Mouse (Mus musculus) brain, adult 2 months (tissue): Measurements from ENCODE around the gene Traf3ip1.

Source experiments
- DNase-seq: peaks from one replicate; pipeline ENCODE4 v3.0.0; 2011; ENCODE audit warnings: low read depth, low spot score

Traf3ip1 gene

DNA sequence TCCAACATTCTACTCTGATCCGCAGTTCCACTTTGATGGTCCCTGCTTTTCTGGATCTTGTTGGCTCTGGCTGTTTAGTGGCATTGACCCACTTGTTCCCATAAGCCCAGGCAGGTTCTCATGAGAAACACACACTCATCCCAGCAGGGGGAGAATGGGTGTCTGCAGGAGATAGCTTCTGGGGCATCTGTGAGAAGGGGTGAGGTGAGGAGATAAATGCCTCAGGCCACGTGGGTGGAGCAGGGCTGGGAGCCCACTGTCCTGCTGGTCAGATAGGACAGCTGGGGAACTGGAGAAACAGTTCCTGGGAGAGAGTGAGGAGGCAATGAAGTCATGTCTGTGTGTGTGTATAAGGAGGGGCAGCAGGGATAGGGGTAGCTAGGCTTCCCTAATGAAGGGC is 39.0 kb downstream of the Traf3ip1 start:
- DNase-seq = no peak

DNA sequence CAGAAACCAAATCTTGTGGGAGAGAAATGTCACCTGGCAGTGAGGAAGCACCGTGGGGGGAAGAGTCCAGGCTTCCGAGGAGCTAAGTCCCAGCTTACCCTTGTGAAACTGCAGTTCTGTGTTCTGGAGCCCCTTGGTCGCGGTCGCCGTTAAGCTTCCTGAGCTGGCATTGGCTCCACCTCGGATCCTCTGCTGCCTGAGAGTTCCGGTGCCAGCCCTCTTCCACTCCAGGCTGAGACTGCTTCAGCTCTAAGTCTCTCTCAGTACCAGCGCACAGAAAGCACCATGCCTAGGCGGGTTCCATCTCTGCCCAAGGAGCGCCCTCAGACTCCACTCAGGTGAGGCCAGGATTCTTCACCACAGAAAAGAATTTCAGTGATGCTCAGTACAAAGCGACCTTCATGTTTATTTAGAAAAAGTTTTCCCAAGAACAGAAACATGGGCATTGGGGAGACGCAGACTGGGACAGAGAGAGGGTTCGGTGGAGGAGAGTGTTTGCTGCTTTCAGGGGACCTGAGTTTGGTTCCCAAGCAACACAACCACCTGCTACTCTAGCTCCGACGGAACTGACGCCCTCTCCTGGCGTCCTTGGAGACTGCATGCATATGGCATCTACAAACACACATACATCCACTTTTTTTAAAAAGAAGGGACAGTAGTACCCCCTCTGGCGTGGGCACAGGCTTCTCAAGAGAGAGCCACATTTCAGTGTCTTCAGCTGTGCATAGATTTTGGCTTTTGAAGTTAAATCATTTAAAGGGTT is 39.7 kb downstream of the Traf3ip1 start:
- DNase-seq = no peak

DNA sequence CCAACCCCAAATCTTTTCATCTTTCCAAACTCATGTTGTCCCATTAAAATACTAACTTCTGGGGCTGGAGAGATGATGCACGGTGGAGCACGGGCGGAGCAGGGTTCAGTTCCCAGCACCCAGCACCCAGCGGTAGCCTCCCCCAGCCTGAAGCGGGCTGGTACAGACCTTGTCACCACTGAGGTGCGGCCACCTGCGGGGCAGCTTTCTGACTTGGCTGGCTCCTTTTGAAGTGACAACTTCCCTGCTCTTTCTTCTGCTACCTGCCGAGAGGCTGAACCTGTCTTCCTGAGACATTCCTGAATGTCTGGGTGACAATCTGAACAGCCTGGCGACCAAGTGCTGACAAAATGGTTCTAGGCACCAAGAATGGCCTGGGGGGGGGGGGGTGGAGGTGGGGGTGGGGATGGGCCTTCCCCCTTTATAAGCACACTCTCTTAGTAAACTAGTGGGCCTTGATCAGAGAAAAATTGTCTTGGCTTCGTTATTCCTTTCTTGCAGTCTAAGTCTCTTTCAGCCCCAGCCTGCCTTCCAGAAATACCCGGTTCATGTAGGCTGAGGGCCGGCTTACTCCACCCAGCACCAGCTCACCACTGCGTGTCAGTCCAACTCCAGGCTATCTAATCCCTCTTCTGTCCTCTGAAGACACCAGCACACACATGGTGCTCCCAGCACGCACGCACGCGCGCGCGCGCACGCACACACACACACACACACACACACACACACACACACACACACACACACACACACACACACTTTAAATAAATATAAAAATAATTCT is 43.5 kb downstream of the Traf3ip1 start:
- DNase-seq = no peak

DNA sequence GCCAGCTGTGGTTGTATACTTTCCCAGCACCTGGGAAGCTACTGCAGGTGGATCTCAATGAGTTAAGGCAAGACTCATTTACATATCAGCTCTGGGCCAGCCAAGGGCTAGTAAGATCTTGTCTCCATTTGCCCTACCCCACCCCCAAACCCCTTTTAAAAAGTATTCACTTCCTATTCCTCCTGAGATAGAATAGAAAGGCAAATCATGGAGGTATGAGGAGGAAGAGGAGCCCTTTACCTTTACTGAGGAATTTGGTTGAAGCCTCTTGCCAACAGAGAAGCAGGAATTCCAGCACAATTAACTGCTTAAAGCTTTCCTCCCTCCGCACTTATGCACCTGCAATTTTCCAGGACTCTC is 44.1 kb downstream of the Traf3ip1 start:
- DNase-seq = no peak

DNA sequence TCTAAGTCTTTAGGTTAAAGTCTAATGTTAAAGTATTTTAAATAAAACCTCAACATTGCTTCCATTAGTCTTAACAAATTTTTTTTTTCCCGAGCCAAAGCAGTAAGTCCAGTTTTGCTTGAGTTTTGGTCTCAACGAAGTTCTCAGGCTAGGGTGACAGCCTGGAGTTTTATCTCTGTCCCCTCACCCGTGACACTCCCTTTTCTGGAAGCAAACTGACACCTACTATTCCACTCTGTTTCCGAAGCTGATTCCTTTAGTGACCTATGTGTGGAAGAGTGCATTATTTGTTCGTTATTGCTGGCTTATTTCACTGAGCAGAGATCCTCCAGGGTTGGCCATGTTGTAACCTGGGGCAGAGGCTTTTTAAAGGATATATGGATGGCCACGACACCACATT is 44.8 kb downstream of the Traf3ip1 start:
- DNase-seq = no peak

DNA sequence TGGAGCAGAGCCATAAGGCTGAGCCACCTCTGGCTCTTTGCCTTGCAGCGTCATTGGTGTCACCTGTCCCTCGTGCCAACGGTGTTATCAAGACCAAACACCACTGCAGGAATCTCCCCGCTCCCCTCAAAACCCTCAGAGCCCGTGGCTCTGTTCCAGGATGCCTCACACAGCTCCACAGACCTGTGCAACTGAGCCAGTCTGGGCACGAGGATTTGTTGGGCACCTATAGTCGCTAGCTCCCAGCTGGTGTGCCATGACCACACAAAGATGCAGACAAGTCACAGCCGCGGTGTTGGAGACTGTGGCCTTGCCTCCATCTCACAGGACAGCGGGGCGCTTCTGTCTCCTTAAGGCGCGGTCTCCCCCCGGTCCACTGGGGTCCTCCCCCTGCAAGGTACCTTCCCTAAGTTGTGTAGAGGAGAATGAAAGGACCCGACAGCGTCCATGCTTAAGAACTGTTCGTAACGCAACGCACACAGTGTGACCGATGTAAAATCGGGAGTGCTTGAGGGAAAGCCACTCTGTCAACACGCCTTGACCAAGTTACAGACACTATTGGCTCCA is 45.3 kb downstream of the Traf3ip1 start:
- peak; percentile 24 for DNase-seq

DNA sequence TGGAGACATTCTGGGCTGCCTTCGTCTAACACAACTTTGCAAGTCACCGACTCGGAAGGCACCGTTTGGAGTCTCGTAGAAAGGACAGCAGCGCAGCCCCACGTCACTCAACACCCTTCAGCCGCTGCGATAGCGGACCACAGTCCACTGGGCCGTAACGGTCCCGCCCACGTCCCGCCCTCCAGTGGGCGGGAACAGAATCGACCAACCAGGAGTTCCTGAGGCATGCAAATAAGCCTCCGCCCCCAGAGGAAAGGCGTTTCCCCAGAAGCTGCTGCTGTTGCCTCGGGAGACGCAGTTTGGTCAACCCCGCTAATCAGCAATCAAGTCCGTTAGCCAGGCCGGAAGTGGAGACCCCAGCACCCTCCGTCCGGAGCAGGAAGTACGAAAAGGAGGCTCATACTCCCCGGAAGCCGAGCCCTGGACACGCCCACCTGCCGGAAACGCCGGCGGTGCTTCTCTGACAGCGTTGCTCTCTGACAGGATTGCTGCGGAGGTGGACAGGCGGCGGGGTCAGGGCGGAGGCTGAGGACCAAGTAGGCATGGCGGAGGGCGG is 45.9 kb downstream of the Traf3ip1 start, which contains the start of gene Asb1:
Asb1 (plus strand) TSS at position 274 of the 556 bp plus-strand sequence.
- peak; percentile 99 for DNase-seq

DNA sequence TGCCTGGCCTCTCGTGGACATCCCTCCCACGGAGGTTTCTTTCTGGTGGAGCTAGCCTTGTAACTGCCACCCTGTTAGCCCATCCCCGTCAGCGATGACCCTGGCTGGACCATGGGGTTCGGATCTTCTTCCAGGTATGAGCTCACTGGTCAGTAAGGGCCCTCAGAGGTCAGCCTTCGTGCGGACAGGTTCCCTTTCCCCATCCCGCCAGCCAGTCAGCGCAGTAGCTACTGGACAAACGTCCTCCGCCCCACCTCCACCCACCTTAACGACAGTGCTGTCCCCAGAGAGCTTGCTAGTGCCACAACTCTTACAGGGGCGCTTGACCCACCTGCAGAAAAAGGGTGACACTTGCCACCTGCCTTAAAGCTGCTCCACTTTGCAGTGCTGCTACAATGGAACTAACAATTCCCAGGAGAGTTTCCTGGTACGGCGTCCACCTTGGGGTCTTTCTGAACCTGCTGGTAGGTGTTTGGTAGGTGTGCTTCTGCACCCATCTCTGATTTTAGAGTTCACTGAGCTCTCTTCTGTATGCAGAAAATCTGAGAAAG is 46.7 kb downstream of the Traf3ip1 start:
- DNase-seq = no peak

DNA sequence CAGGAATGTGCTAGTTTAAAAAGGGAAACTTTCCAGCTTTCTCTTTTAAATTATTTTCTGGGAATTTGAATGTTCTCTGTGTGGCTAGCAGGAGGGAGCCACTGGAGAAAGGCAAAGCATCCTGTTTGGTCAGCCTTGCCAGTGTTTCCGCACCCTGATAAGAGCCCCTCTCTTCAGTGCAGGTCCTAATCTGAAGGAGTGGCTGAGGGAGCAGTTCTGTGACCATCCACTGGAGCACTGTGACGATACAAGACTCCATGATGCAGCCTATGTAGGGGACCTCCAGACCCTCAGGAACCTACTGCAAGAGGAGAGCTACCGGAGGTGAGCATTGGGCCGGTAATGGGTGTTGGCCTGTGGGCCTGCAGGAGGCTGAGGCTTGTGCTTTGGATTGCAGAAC is 49.5 kb downstream of the Traf3ip1 start:
- no peak for DNase-seq

DNA sequence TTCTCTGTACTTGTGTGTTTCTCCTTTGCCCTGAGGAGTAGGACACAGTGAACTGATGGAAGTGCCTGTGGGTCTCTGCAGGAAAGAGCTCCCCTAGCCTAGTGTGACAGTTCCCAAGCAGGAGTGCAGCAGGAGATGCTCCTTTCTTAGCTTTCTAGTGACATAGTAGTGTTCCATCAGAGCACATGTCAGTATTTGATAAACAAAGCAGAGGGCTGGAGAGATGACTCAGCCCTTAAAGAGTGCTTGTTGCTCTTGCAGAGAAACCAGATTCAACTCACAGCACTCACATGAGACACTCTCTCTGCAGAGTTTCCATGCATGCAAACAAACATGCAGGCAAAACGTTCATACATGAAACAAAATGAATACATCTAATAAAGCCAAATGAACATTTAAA is 50.8 kb downstream of the Traf3ip1 start:
- DNase-seq = peak; percentile 31

DNA sequence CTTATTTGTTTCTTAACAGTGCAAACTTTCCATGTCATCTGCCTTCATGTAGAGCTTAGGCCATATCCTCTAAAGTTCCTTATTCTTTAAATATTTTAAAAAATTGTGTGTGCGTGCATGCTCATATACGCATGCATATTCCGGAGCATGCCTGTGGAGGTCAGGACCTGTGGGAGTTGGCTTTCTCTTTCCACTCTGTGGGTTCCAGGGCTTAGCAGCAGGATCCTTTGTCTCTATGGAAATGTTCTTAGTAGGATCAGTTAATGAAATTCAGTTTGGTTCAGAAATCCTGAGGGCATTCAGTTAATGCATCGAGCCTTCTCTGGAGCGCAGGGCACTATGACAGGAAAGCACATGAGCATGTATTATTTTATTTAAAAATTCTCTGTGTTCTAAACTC is 53.1 kb downstream of the Traf3ip1 start:
- DNase-seq = no peak

DNA sequence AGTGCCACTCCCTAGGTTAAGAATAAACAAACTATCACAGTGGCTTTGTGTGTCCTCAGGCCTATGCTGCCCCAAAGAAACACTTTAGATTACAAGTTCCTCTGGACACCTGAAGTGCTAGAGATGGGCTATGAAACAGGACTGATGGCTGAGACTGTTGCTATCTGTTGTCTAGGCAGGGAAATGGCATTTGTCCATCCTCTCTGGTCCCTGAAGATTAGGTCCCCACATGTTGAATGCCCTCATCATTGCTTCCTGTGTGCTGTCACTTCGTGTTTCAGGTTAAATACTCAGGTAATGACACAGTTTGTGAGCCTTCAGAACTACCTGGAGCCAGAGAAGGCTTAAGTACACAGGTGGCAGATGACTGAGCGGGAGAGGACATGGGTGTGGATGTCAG is 54.6 kb downstream of the Traf3ip1 start:
- no peak for DNase-seq

DNA sequence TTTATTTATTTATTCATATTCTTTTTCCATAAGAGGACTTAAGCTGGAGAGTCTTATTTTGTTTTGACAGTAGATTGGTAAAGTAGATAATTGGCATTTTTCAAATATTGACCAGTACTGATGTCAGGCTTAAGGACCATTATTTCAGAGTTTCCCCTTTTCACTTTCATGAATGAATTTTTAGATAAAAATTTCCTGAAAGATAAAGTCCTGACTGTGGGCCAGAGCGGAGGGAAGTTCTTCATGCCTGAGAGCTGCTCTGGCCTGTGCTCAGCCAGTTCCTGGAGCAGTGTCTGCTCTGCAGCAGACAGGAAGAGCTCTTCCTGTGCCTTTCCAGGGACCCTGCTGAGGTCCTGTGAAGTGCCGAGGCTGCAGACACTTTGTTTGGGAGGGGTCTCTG is 62.7 kb downstream of the Traf3ip1 start:
- DNase-seq = no peak

DNA sequence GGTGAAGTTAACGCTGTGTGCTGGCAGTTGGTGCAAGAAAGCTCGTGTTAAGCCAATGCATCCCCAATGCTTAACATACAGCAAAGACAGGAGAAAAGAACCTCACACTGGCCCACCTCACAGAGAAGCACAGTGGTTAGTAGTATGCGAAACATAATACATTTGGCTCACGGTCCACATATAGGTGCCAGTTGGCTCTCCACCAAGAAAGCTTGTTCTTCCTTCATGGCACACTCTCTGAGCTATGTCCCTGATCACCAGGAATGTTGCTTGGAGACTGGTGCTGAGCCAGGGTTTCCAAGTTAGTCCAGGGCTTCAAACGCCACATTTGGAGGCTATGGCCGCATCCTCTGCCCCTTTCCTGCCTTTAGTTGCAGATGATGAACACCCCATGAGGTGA is 66.8 kb downstream of the Traf3ip1 start:
- DNase-seq = peak; percentile 5

DNA sequence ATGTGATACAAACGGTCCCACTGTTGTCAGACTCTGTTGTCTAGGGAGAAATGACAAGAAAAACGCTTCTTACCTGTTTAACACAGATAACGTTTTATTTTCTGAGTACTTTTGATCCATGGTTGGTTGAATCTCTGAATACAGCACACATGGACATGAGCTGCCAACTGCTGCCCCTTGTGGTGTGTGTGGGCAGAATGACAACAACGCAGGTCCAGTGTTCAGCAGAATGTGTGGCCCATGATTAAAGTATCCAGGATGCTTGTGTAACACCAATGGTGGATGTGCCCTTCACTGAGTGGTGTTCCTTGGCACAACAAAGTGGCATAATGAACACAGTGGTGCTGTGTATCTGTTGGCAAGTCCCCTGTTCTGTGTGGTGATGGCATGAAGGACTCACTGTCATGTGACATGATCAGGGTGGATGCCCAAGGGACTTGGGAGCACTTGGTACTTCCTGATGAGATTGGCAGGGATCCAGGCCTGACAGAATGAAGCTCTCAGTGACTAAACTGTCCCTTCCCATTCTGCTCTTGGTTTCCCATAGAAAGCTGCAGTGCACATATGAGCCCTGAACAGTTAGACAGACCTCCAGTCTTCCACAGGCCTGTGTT is 68.6 kb downstream of the Traf3ip1 start:
- DNase-seq = peak; percentile 37

DNA sequence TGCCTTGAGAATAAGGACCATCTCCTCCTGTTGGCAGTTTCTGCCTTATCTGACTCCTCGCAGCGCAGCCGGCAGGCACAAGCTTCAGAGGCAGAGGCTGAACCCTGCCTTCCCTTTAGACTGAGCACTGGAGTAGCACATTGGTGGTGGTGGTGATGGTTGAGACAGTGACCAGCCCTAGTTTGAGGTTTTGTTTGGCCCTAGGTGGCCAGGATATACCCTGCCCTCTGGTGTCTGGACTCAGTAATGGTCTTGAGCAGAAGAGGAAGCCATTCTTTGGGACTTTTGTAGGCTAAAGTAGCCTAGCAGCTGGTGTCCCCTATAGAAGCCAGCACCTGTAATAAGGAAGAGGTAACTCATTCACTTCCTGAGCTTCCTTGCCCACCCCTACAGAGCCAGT is 69.6 kb downstream of the Traf3ip1 start:
- DNase-seq = peak; percentile 14

DNA sequence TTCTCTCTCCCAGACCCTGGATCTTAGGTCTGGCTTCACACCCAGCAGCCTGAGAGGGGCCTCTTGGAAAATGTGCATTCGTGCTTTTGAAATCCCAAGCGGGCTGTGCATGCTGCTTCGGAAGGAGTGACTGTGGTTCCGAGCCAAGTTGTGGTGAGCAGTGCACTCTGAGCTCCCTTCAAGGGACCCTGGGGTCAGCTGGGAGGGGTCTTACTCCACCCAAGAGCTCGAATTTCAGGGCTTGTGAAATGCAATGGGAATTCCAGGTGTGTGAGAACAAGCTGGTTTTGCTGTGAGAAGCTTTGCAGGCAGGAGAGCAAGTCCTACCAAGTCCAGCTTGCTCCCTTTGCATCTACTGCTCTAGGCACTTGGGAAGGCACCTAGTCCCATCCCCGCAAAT is 70.2 kb downstream of the Traf3ip1 start:
- no peak for DNase-seq

DNA sequence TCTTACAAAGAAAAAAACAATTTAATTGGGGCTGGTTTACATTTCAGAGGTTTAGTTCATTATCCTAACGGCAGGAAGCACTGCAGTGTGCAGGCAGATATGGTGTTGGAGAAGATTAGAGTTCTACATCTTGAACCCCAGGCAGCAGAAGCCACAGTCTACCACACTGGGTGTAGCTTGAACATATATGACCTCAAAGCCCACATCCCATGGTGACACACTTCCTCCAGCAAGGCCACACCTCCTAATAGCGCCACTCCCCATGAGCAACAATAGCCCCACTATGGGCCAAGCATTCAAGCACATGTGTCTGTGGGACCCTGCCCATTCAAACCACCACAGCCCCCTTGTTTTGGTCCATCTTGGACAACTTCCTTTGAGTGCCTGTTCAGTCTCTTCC is 72.8 kb downstream of the Traf3ip1 start:
- DNase-seq = no peak

DNA sequence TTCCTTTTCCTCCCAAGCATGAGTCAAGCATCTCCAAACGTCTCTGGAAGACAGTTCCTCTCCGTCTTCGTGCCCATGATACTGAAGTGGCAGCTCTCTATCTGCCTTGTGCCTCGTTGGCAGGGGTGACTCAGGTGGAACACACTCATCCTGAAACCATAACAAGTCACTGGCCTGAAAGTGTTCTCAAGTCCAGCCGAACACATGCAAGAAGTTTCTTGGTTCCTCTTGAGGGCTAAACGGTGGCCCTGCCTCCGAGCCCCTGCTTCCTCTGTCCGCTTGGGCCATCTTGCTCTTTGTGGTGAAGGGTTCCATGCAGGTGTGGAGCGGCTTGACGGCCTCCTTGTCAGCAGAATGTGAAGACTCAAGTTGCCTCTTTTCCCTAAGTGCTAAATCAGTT is 78.0 kb downstream of the Traf3ip1 start:
- no peak for DNase-seq

DNA sequence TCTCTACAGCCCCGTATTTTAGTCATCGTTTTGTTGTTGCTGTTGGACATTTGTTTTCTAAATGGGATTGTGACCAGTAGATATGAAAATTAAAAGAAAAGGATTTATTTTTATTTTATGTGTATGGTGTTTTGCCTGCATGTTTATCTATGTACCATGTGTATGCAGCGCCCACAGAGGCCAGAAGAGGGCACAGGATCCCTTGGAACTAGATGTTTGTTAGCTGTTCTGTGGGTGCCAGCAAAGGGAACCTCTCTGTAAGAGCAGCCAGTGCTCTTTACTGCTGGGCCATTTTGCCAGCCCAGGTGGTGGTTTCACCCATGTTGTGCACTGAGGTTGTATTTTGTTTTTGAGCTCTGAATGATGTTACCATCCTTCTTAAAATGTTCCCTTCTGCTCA is 79.8 kb downstream of the Traf3ip1 start:
- DNase-seq = peak; percentile 72

DNA sequence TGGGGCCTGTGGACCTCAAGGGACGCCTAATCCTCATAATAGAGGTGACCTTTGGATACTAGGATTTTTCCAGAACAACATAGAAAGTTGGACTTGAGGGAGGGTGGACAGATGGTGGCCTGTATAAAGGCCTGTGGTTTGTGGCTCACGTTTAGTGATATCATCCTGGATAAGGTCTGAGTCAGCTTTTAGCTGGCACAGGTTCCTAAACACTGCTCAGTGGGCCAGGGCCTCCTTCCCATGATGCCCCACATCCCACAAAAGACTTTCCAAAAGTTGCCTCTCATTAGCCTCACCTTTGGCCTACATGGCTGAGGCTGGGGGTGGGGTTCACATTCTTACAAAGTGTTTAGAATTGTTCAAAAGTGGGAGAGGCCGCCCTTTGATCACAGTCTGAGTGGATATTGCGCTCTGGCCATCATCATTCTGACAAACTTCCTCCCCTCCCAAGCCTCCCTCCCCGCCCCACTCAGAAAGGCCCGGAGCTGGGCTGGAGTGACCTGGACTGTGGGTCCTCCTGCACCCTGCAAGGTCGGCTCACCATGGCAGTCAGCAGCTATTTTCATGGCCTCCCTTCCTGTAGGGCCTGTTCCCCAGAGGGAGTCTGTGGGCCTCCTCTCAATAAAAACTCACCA is 83.6 kb downstream of the Traf3ip1 start:
- DNase-seq = no peak
